Mouse (Mus musculus) CD4-positive, CD25-positive, alpha-beta regulatory T cell, adult 4 months (primary cell): ENCODE measurements around the gene Mgll. TPM values are rescaled to one million over a fixed set of nuclear protein-coding genes. Genes with fewer than 3 reads are reported as not detected.
A peak's percentile ranks its signal among the peaks of the same experiment; 100 is the strongest.

Experiments
- ATAC-seq: one replicate; pipeline ENCODE4 v1.8.0; 2017
- polyA plus RNA-seq, 2 experiments: library from polyadenylated mRNA; unstranded; fragments of 100-300 nt; shearing (Covaris generic); gene quantifications; one replicate each; pipeline ENCODE4 v1.2.1; 2017

Gene Mgll
- polyA plus RNA-seq, 2 experiments from 2014 or later = 0.27 TPM; not detected in 1

DNA sequence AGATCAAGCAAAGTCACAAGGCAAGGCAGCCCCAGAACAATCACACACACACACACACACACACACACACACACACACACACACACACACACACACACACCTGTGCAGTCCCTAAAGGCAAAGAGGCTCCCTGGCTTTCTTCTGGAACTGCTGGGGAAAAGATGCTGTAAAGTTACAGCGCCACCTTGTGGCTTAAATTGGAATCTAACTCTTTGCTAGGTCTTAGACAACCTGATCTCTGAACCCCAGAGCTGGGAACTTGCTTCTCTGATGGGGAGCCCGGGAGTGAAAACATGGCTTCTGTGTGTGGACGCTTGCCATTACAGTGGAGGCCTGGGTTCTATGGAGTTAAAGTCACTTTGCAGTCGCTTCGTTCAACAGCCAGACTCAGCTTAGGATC lies 131.4 kb downstream of the Mgll start:
- ATAC-seq = peak; percentile 49

- ATAC-seq = no peak
Observed at GRCm38 (mm10) chr6:88857249-88857648, 133.0 kb downstream of the Mgll start.

- ATAC-seq = no peak
Observed at GRCm38 (mm10) chr6:88857830-88858229, 133.6 kb downstream of the Mgll start.

GRCm38 (mm10) chr6:88858341-88858740 lies 134.1 kb downstream of the Mgll start:
- ATAC-seq = no peak

- peak; percentile 51 for ATAC-seq
Observed at GRCm38 (mm10) chr6:88860914-88861313, 136.7 kb downstream of the Mgll start.

DNA sequence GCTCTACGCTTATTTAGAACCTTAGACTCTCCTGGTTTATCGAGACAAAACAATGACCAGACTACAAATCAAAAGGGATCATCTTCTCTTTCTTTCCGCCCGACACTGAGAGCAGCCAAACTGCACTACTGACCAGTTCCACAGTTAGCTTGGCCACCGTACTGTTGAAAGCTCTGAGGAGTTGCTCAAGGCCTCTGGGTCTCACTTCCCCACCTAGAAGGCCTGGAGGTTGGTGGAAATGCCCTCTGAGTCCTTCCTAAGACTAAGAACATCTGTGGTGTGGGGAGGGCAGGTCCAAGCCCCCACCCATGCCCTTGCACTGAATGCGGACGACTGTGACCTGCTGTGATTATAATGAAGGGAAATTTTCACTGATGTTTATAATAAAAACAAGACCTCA lies 141.5 kb downstream of the Mgll start:
- no peak for ATAC-seq

- ATAC-seq = no peak
Observed at GRCm38 (mm10) chr6:88869459-88869858, 145.2 kb downstream of the Mgll start.

- ATAC-seq = no peak
Observed at GRCm38 (mm10) chr6:88870594-88870993, 146.4 kb downstream of the Mgll start.

- ATAC-seq = no peak
Observed at GRCm38 (mm10) chr6:88871546-88871945, 147.3 kb downstream of the Mgll start.

GRCm38 (mm10) chr6:88872811-88873210 lies 148.6 kb downstream of the Mgll start:
- no peak for ATAC-seq

- no peak for ATAC-seq
Observed at GRCm38 (mm10) chr6:88873965-88874867, 150.0 kb downstream of the Mgll start.

GRCm38 (mm10) chr6:88874868-88875508 lies 150.8 kb downstream of the Mgll start, which contains the start of gene Podxl2:
Podxl2 (minus strand) TSS chr6:88875044.
- ATAC-seq = no peak

Other genes with a start within 250 kb of the Mgll start
- gene Sec61a1, start 205.5 kb upstream of the Mgll start, polyA plus RNA-seq = 100 to 1,000 TPM; 183 to 268 TPM
- gene Kbtbd12, start 86.5 kb upstream of the Mgll start, polyA plus RNA-seq = not detected
- gene Abtb1, start 117.6 kb downstream of the Mgll start, polyA plus RNA-seq = 100 to 1,000 TPM in 1 of 2 experiments, 10 to 100 TPM in 1; 71.0 to 112 TPM
- gene Podxl2, start 150.6 kb downstream of the Mgll start, polyA plus RNA-seq = under 1 TPM in 1 of 2 experiments, not detected in 1; 0.32 TPM
- gene Mcm2, start 174.4 kb downstream of the Mgll start, polyA plus RNA-seq = 10 to 100 TPM; 19.8 to 34.7 TPM
- 10 to 100 TPM; 54.7 to 74.1 TPM for gene Tpra1, start 177.8 kb downstream of the Mgll start, polyA plus RNA-seq